9 mouse cellular contexts compared by ENCODE assay signal in genomic region chr1:135668331-135668730, GRCm38 (mm10). TPM values are rescaled to one million over a fixed set of nuclear protein-coding genes. Genes with fewer than 3 reads are reported as not detected.
A peak's percentile ranks its signal among the peaks of the same experiment; 100 is the strongest.
DNase-seq lines count a peak whose midpoint lies in the region; ATAC-seq lines count a peak whose summit lies in the region.
"Had no signal": no experiment of that assay in that cellular context is flagged by ENCODE, and none has a peak within 500 bp of the region (broad histone marks: within the 10 kb centered on the region; RNA-seq: fewer than 3 reads in every experiment).

No protein-coding gene starts in this region.

- DNase-seq in embryo, embryonic 10 days (ENCODE audit: low spot score): peak; percentile 63
- DNase-seq in embryo, embryonic 9.5 days (ENCODE audit: extremely low spot score): no peak
- DNase-seq in testis, postnatal 14 days (ENCODE audit: low spot score): peak; percentile 48
- DNase-seq in testis, postnatal 10 days (ENCODE audit: low spot score): no peak
- peak; percentile 50 to 58 for DNase-seq in heart, postnatal 10 days
- DNase-seq in cerebellum, adult 18-20 months: no peak
- DNase-seq: liver, embryonic 13.5 days had no signal

- intact Hi-C loops in heart, postnatal 10 days (cut with DNase I): loop anchor here (5.0 kb wide), 2 partner anchors 36 to 51 kb away; no protein-coding TSS in a partner anchor

- no peak for ATAC-seq in megakaryocyte progenitor cell, adult 5-6 weeks (replicated peaks; ENCODE audit: poor library complexity)
- ATAC-seq in megakaryocyte, adult 5-6 weeks (ENCODE audit: poor library complexity, severe bottlenecking): no peak

RNA-seq across cellular contexts. Expression of gene Csrp1, which starts 51.5 kb away (rescaled TPM):
- total RNA-seq in heart, postnatal 10 days (2021): 100 to 1,000 TPM; 107 to 117 TPM
- total RNA-seq in megakaryocyte progenitor cell, adult 5-6 weeks (2015): 103 and 106 TPM in 2 replicates
- total RNA-seq in megakaryocyte progenitor cell, adult 5-6 weeks (2017): 104 and 113 TPM in 2 replicates
- 86.2 and 87.6 TPM in 2 replicates for total RNA-seq in megakaryocyte, adult 5-6 weeks (2015)
- total RNA-seq in megakaryocyte, adult 5-6 weeks (2017): 99.9 and 100 TPM in 2 replicates

Comparison
In these comparisons a context has a peak if more than half of its experiments do, and no peak if none do; other contexts are left out.
1. DNase-seq: peak in embryo, embryonic 10 days (single experiment), testis, postnatal 14 days (single experiment) and heart, postnatal 10 days (2 of 2); none in embryo, embryonic 9.5 days (single experiment), testis, postnatal 10 days (single experiment) and cerebellum, adult 18-20 months (0 of 2).